Mouse (Mus musculus) neural tube, embryonic 15.5 days (tissue): Measurements from ENCODE around the gene Rictor. TPM values are rescaled to one million over a fixed set of nuclear protein-coding genes. Genes with fewer than 3 reads are reported as not detected.

ENCODE experiments used
- ATAC-seq: fragments of 200-750 bp; cut with Nextera tagmentation; 2 replicates; pipeline ENCODE4 v1.8.0; 2017; ENCODE audit warnings: mild to moderate bottlenecking, moderate TSS enrichment, moderate library complexity; ENCODE audit not compliant: low FRiP score
- H3K27ac ChIP-seq: fragments of 300-500 bp; sonication (generic); replicated peaks from 2 replicates; pipeline ENCODE4 v1.5.1; 2015; ENCODE audit warnings: mild to moderate bottlenecking, inconsistent platforms
- H3K27me3 ChIP-seq: fragments of 300-500 bp; sonication (generic); replicated peaks from 2 replicates; pipeline ENCODE4 v1.6.1; 2015; ENCODE audit warnings: inconsistent platforms
- H3K36me3 ChIP-seq: fragments of 300-500 bp; sonication (generic); 2 replicates; pipeline ENCODE4 v1.6.1; 2015; ENCODE audit warnings: inconsistent platforms
- H3K4me1 ChIP-seq: fragments of 300-500 bp; sonication (generic); 2 replicates; pipeline ENCODE4 v1.6.1; 2015; ENCODE audit warnings: inconsistent platforms
- H3K4me2 ChIP-seq: fragments of 300-500 bp; sonication (generic); 2 replicates; pipeline ENCODE4 v1.6.1; 2015; ENCODE audit warnings: inconsistent platforms, mild to moderate bottlenecking, moderate library complexity
- H3K4me3 ChIP-seq: fragments of 300-500 bp; sonication (generic); replicated peaks from 2 replicates; pipeline ENCODE4 v1.5.1; 2015; ENCODE audit warnings: mild to moderate bottlenecking, inconsistent platforms
- H3K9ac ChIP-seq: fragments of 300-500 bp; sonication (generic); replicated peaks from 2 replicates; pipeline ENCODE4 v1.6.1; 2015; ENCODE audit warnings: mild to moderate bottlenecking, inconsistent platforms
- H3K9me3 ChIP-seq: fragments of 300-500 bp; sonication (generic); replicated peaks from 2 replicates; pipeline ENCODE4 v1.6.1; 2016; ENCODE audit warnings: inconsistent platforms
- WGBS: fragments of 180-500 bp; shearing (Covaris S2); methylation state at CpG from one replicate; pipeline ENCODE4 v1.1.7; 2015; ENCODE audit warnings: mixed read lengths; 5-methylcytosine and 5-hydroxymethylcytosine counted together
- polyA plus RNA-seq: library from polyadenylated mRNA; unstranded; fragments of >200 nt; fragmentation: Nextera tagmentation; extraction: Ambion mirVana; gene quantifications from 2 replicates; pipeline ENCODE4 v1.2.1, GENCODE M21; 2015

Rictor gene
- polyA plus RNA-seq: 51.4 and 52.6 TPM in 2 replicates

GRCm38 (mm10) chr15:6707936-6708525, at the start of gene Rictor:
Gene Rictor (plus strand): TSS chr15:6708379.
- H3K27ac ChIP-seq: peak within 1 kb of the TSS; percentile 96
- H3K4me2 ChIP-seq: peak within 1 kb of the TSS; percentile 80
- H3K4me3 ChIP-seq: peak within 1 kb of the TSS; percentile 88
- WGBS: under 1% methylated on average over 58 of the region's 82 CpGs
- peaks cover 35% of the 10 kb centered on the region for H3K4me1 ChIP-seq
- H3K27me3 ChIP-seq: 0 out of 2 replicates have a peak, but pooled peaks cover 2% of the 10 kb centered on the region
- peak; percentile 93 for ATAC-seq
- no peaks in the 10 kb centered on the region for H3K9me3 ChIP-seq
- peak within 1 kb of the TSS; percentile 89 for H3K9ac ChIP-seq
- H3K36me3 ChIP-seq: no peaks in the 10 kb centered on the region

- Histone ChIP-seq H3K4me2 (no peak overlapping the region), H3K9ac (no peak overlapping the region), H3K9me3 (no peaks in the 10 kb centered on the region), H3K27ac (no peak overlapping the region), H3K36me3 (no peaks in the 10 kb centered on the region), H3K4me3 (no peak overlapping the region), H3K4me1 (no peaks in the 10 kb centered on the region), H3K27me3 (no peaks in the 10 kb centered on the region)
- WGBS: 48% methylated on average over 3 of the region's 3 CpGs
- ATAC-seq: no peak
These were observed 46.2 kb upstream of the Rictor start for GRCm38 (mm10) chr15:6661951-6662350.

GRCm38 (mm10) chr15:6663991-6664390, 44.2 kb upstream of the Rictor start:
- Histone ChIP-seq H3K4me2 (no peak overlapping the region), H3K27ac (no peak overlapping the region), H3K4me1 (no peaks in the 10 kb centered on the region), H3K27me3 (no peaks in the 10 kb centered on the region), H3K9me3 (no peaks in the 10 kb centered on the region), H3K4me3 (no peak overlapping the region), H3K36me3 (no peaks in the 10 kb centered on the region), H3K9ac (no peak overlapping the region)
- ATAC-seq: no peak
- WGBS: 69% methylated on average over 7 of the region's 7 CpGs

GRCm38 (mm10) chr15:6666072-6666471, 42.1 kb upstream of the Rictor start:
- Histone ChIP-seq H3K4me2 (no peak overlapping the region), H3K9me3 (no peaks in the 10 kb centered on the region), H3K9ac (no peak overlapping the region), H3K4me3 (no peak overlapping the region), H3K4me1 (no peaks in the 10 kb centered on the region), H3K36me3 (no peaks in the 10 kb centered on the region), H3K27me3 (no peaks in the 10 kb centered on the region), H3K27ac (no peak overlapping the region)
- ATAC-seq: no peak
- WGBS: 63% methylated on average over 5 of the region's 5 CpGs

GRCm38 (mm10) chr15:6668793-6669437, 39.3 kb upstream of the Rictor start:
- no peak for ATAC-seq
- H3K4me2 ChIP-seq: no peak overlapping the region
- H3K4me3 ChIP-seq: no peak overlapping the region
- no peaks in the 10 kb centered on the region for H3K4me1 ChIP-seq
- H3K27me3 ChIP-seq: no peaks in the 10 kb centered on the region
- H3K9ac ChIP-seq: no peak overlapping the region
- H3K36me3 ChIP-seq: no peaks in the 10 kb centered on the region
- no peak overlapping the region for H3K27ac ChIP-seq
- WGBS: 64% methylated on average over 14 of the region's 14 CpGs
- no peaks in the 10 kb centered on the region for H3K9me3 ChIP-seq

- ATAC-seq: no peak
These were observed 29.7 kb upstream of the Rictor start for GRCm38 (mm10) chr15:6678479-6678878.

GRCm38 (mm10) chr15:6702164-6702563, 6.0 kb upstream of the Rictor start:
- H3K9me3 ChIP-seq: no peaks in the 10 kb centered on the region
- H3K4me3 ChIP-seq: no peak overlapping the region
- H3K9ac ChIP-seq: no peak overlapping the region
- no peak overlapping the region for H3K4me2 ChIP-seq
- WGBS: 67% methylated on average over 2 of the region's 2 CpGs
- no peaks in the 10 kb centered on the region for H3K36me3 ChIP-seq
- H3K4me1 ChIP-seq: no peaks in the 10 kb centered on the region
- 0 out of 2 replicates have a peak, but pooled peaks cover 2% of the 10 kb centered on the region for H3K27me3 ChIP-seq
- no peak overlapping the region for H3K27ac ChIP-seq
- ATAC-seq: no peak

More at GRCm38 (mm10) chr15:6678479-6678878, 29.7 kb upstream of the Rictor start:
- Histone ChIP-seq H3K36me3 (no peaks in the 10 kb centered on the region), H3K9me3 (no peaks in the 10 kb centered on the region), H3K4me1 (no peaks in the 10 kb centered on the region), H3K9ac (no peak overlapping the region), H3K27me3 (no peaks in the 10 kb centered on the region), H3K4me2 (no peak overlapping the region), H3K27ac (no peak overlapping the region), H3K4me3 (no peak overlapping the region)
- 47% methylated on average over 2 of the region's 2 CpGs for WGBS

GRCm38 (mm10) chr15:6705351-6705901, 2.8 kb upstream of the Rictor start:
- Histone ChIP-seq H3K27ac (no peak overlapping the region), H3K9me3 (no peaks in the 10 kb centered on the region), H3K9ac (no peak overlapping the region), H3K36me3 (no peaks in the 10 kb centered on the region), H3K4me3 (no peak overlapping the region), H3K4me1 (peaks cover 13% of the 10 kb centered on the region), H3K27me3 (0 out of 2 replicates have a peak, but pooled peaks cover 2% of the 10 kb centered on the region), H3K4me2 (no peak overlapping the region)
- 63% methylated on average over 7 of the region's 7 CpGs for whole genome bisulfite sequencing
- no peak for ATAC-seq

GRCm38 (mm10) chr15:6707551-6707935, 636 bp upstream of the Rictor start:
- peak; percentile 65 for ATAC-seq
- no peaks in the 10 kb centered on the region for H3K9me3 ChIP-seq
- WGBS: under 1% methylated on average over 43 of the region's 43 CpGs
- peak overlapping the region; percentile 89 for H3K9ac ChIP-seq
- H3K4me1 ChIP-seq: peaks cover 30% of the 10 kb centered on the region
- peak overlapping the region; percentile 80 for H3K4me2 ChIP-seq
- H3K27me3 ChIP-seq: 0 out of 2 replicates have a peak, but pooled peaks cover 2% of the 10 kb centered on the region
- H3K27ac ChIP-seq: peak overlapping the region; percentile 96
- no peaks in the 10 kb centered on the region for H3K36me3 ChIP-seq
- peak overlapping the region; percentile 88 for H3K4me3 ChIP-seq

- Histone ChIP-seq H3K9ac (peak overlapping the region; percentile 89), H3K27ac (peak overlapping the region; percentile 96), H3K36me3 (no peaks in the 10 kb centered on the region), H3K4me3 (peak overlapping the region; percentile 88), H3K4me1 (peaks cover 43% of the 10 kb centered on the region), H3K27me3 (0 out of 2 replicates have a peak, but pooled peaks cover 2% of the 10 kb centered on the region), H3K9me3 (no peaks in the 10 kb centered on the region), H3K4me2 (peak overlapping the region; percentile 80)
- under 1% methylated on average over 88 of the region's 89 CpGs for WGBS
- ATAC-seq: peak; percentile 81
These were observed 605 bp downstream of the Rictor start for GRCm38 (mm10) chr15:6708526-6709441.

GRCm38 (mm10) chr15:6709618-6710017, 1.4 kb downstream of the Rictor start:
- whole genome bisulfite sequencing: 21% methylated on average over 8 of the region's 8 CpGs
- ATAC-seq: no peak

More at GRCm38 (mm10) chr15:6709618-6710017, 1.4 kb downstream of the Rictor start:
- no peak overlapping the region for H3K27ac ChIP-seq
- H3K4me2 ChIP-seq: peak overlapping the region; percentile 80
- peak overlapping the region; percentile 88 for H3K4me3 ChIP-seq
- H3K9ac ChIP-seq: peak overlapping the region; percentile 89; the same call in 1 of the 2 replicates
- no peaks in the 10 kb centered on the region for H3K9me3 ChIP-seq
- H3K27me3 ChIP-seq: 0 out of 2 replicates have a peak, but pooled peaks cover 2% of the 10 kb centered on the region
- peaks cover 49% of the 10 kb centered on the region for H3K4me1 ChIP-seq
- no peaks in the 10 kb centered on the region for H3K36me3 ChIP-seq
